Mouse (Mus musculus): ENCODE results near the gene Zfp879. TPM values are rescaled to one million over a fixed set of nuclear protein-coding genes. Genes with fewer than 3 reads are reported as not detected.

The Zfp879 gene
- polyA plus RNA-seq, 1 experiment from 2014 or later = 0.85 TPM

DNA sequence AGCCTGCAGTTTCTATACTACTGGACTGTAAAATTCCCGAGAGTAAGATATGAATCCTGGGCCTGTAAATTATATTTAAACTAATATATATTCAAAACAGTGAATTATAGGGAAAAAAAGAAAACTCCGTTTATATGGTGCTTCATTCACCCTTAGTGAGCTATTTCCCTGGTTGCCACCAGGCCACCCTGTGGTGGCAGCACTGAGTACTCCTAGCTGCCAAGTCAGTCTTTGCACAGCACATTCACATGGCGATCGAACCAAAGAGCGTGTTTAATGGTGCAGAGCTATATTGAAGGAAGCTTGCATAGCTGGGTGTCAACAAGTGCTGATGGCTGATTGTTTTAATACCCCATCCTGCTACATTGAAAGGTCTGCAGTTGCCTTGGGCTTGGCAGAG is 5.7 kb upstream of the Zfp879 start:
- Histone ChIP-seq H3K9me3 (no peaks in the 10 kb centered on the region), H3K4me1 (peaks cover 15% of the 10 kb centered on the region), H3K27ac (no peak overlapping the region), H3K36me3 (no peaks in the 10 kb centered on the region), H3K27me3 (peaks cover 49% of the 10 kb centered on the region), H3K9ac (no peak overlapping the region), H3K4me2 (no peak overlapping the region), H3K4me3 (no peak overlapping the region)
- WGBS = 69% methylated on average over 5 of the region's 5 CpGs
- ATAC-seq (ENCODE audit: borderline replicate concordance, extremely low read depth, low FRiP score, low TSS enrichment) = no peak

DNA sequence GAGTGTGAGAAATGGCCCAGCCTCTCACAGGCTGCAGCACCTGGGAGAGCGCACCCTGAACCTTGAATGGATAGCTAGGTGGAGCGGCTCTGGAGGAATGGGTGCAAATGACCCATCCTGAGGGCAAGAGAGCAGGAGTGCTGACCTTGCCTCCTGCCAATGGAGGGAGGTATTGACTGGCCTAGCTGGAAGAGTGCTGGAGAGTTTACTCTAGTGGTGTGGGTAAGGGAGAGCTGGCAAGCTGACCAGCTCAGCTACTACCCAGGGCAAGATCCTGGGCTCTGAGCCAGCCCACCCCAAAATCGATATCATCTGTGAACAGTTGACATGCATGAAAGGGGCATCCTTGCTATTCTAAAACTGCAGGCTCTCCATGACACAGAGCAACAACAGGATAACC is 4.6 kb upstream of the Zfp879 start:
- Histone ChIP-seq H3K4me1 (peaks cover 12% of the 10 kb centered on the region), H3K27ac (no peak overlapping the region), H3K4me2 (no peak overlapping the region), H3K27me3 (peaks cover 38% of the 10 kb centered on the region), H3K9me3 (no peaks in the 10 kb centered on the region), H3K9ac (no peak overlapping the region), H3K36me3 (no peaks in the 10 kb centered on the region), H3K4me3 (no peak overlapping the region)
- ATAC-seq (ENCODE audit: borderline replicate concordance, extremely low read depth, low FRiP score, low TSS enrichment) = no peak
- WGBS = 77% methylated on average over 3 of the region's 3 CpGs

DNA sequence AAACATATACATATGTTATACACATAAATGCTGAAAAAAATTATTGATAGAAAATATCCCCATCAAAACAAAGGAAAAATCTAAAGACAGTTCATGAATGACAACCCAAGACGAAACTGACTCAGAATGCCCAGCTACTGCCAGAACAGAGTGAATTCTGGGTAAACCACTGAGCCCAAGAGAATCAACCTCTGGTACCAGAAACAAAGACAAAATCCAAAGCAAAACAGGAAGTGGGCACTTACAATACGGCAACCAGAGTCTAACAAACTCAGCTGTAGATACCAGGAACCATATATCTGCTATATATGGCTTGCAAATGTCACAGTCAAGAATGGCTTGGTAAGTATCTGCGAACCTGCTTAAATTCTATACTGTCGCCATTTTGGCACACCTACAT is 5.6 kb downstream of the Zfp879 start:
- no peak for ATAC-seq (ENCODE audit: borderline replicate concordance, extremely low read depth, low FRiP score, low TSS enrichment)
- WGBS = 85% methylated on average over 4 of the region's 4 CpGs
- Histone ChIP-seq H3K36me3 (0 out of 2 replicates have a peak, but pooled peaks cover 3% of the 10 kb centered on the region), H3K9ac (no peak overlapping the region), H3K27ac (no peak overlapping the region), H3K4me1 (peaks cover 6% of the 10 kb centered on the region; the same call in 1 of the 2 replicates), H3K27me3 (no peaks in the 10 kb centered on the region), H3K4me2 (no peak overlapping the region), H3K4me3 (no peak overlapping the region), H3K9me3 (no peaks in the 10 kb centered on the region)

DNA sequence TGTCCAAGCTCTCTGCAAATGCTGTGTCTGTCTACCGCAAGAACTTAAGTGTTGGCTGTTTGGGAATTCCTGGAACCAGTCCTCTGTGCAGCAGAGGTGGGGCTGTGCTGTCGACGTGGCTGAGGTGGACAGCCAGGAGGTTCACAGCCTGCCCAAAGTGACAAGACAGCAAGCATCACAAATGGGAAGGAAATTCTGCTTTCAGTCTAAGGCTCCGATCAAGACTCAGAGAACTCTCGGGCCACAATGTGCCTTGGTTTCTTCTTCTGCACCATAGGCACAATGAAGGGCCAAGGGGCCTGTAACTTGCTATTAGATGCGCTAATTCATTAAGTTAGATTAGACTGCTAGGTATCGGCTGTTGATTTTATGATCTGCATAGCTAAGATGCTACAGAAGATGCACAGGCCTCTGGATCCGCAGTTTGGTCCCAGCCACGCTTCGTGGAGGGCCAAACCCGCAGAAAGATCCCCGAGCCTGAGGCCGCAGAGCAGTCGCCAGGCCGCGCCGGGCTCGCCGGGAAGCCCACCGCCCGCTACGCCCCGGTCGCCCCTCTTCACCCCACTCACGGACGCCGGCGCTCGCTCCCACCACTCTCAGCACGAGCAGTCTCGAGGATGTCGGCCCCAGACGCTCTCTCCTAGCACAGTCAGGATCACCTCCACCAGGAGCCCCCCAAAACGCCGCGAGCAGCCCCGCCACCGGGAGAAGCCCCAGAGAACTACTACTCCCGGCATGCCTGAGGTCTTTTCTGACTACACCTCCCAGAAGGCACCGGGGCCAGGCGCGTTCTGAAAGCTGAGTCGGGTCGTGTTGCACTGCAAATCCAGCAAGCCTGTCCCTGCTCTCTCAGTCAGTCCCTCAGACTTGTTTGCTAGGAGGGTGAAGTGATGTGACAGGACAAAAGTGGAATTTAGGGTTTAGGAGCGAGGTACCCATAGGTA is 14.1 kb downstream of the Zfp879 start, which contains the start of gene Zfp354c:
Zfp354c (minus strand) TSS at position 715 of the 944 bp plus-strand sequence.
- ATAC-seq (ENCODE audit: borderline replicate concordance, extremely low read depth, low FRiP score, low TSS enrichment) = peak; percentile 95; the same call in 1 of the 2 replicates
- H3K9ac ChIP-seq = peak within 1 kb of the TSS; percentile 89
- under 1% methylated on average over 45 of the region's 45 CpGs for WGBS
- peak within 1 kb of the TSS; percentile 53 for H3K27ac ChIP-seq
- peaks cover 32% of the 10 kb centered on the region for H3K36me3 ChIP-seq
- peaks cover 11% of the 10 kb centered on the region for H3K4me1 ChIP-seq
- H3K4me3 ChIP-seq = peak within 1 kb of the TSS; percentile 97
- H3K9me3 ChIP-seq = no peaks in the 10 kb centered on the region
- H3K27me3 ChIP-seq = no peaks in the 10 kb centered on the region
- peak within 1 kb of the TSS; percentile 74 for H3K4me2 ChIP-seq

DNA sequence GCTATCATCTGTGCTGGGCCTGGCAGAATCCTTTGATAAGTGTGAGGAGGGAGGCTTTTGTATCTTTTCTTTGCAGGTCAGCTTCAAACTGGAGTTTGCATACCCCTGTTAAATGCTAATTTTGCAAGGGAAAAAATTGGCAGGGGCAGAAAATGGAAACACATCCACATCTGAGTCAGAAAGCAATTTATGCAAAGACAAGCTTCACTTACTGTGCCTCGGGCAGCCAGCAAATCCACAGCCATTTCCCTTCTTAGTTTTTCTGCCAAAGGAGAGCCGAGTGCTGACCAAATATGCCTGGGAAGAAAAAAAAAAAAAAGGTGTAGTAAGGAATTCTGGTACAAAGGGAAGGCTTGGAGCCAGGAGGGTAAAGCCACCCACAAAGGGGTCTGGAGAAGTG is 15.1 kb downstream of the Zfp879 start:
- H3K4me1 ChIP-seq = peaks cover 11% of the 10 kb centered on the region
- 16% methylated on average over 2 of the region's 2 CpGs for WGBS
- ATAC-seq (ENCODE audit: borderline replicate concordance, extremely low read depth, low FRiP score, low TSS enrichment) = no peak
- peaks cover 36% of the 10 kb centered on the region for H3K36me3 ChIP-seq
- H3K9me3 ChIP-seq = no peaks in the 10 kb centered on the region
- no peaks in the 10 kb centered on the region for H3K27me3 ChIP-seq
- H3K4me3 ChIP-seq = peak overlapping the region; percentile 97
- H3K27ac ChIP-seq = no peak overlapping the region
- H3K4me2 ChIP-seq = peak overlapping the region; percentile 74
- H3K9ac ChIP-seq = peak overlapping the region; percentile 89

DNA sequence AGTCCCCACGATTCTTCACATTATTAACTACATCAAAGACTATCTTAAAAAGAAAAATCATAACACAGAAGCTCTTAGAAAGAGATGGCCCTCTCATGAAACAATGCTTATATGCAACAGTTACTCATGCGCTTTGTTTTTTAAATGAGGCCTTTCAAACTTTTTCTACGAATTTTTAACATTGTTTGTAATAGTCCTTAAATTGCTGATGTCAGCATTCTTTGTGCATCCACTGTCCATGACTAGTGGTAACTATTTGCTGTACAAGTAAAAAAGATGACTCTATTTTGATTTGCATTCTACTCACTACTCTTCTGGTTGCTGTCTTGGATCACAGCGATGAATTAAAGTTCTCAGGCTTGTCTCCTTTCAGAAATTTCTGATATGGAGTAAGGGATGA is 27.1 kb downstream of the Zfp879 start:
- H3K27ac ChIP-seq = no peak overlapping the region
- WGBS = 98% methylated on average over 4 of the region's 4 CpGs
- peaks cover 83% of the 10 kb centered on the region for H3K36me3 ChIP-seq
- no peaks in the 10 kb centered on the region for H3K4me1 ChIP-seq
- no peak overlapping the region for H3K4me3 ChIP-seq
- peaks cover 21% of the 10 kb centered on the region; the same call in 1 of the 2 replicates for H3K9me3 ChIP-seq
- H3K27me3 ChIP-seq = no peaks in the 10 kb centered on the region
- no peak overlapping the region for H3K9ac ChIP-seq
- no peak for ATAC-seq (ENCODE audit: borderline replicate concordance, extremely low read depth, low FRiP score, low TSS enrichment)
- H3K4me2 ChIP-seq = no peak overlapping the region

DNA sequence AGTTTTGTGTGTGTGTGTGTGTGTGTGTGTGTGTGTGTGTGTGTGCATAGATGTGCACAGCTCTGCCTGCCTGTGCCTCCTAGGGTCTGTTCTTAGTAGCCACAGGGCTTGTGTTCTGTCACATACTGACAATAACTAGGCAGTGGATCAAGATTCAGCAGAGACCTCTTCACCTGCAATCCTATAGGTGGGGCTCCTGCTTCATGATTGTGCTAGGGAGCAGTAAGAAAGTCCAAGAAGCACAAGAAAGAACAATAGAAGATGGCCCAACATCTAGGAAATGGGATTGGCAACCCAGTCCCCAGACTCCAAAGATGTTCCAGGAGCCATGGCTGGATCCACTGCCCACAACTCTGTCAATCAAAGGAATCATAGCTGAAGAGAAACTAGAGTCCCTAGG is 42.5 kb downstream of the Zfp879 start:
- Histone ChIP-seq H3K9ac (no peak overlapping the region), H3K36me3 (no peaks in the 10 kb centered on the region), H3K27ac (no peak overlapping the region), H3K27me3 (no peaks in the 10 kb centered on the region), H3K4me2 (no peak overlapping the region), H3K4me3 (no peak overlapping the region), H3K4me1 (no peaks in the 10 kb centered on the region), H3K9me3 (no peaks in the 10 kb centered on the region)
- ATAC-seq (ENCODE audit: borderline replicate concordance, extremely low read depth, low FRiP score, low TSS enrichment) = no peak

DNA sequence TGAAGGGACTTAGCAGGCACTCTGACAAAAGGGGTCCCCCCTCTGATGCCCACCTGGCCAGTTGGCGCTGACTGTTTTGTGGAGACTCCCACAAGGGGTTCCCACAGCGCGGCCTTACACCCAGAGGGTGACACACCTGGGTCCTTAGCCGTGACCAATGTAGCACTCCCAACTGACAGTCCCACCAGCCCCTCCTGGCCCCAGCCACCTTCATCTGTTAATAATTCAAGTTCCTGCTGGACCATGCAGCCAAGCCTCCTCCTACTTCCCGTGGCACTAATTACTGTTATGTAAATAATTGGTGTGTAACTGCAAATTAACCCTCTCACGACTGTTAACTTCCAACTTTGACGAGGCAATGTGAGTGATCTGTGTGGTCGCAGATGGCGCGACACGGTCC is 43.7 kb downstream of the Zfp879 start:
- no peaks in the 10 kb centered on the region for H3K36me3 ChIP-seq
- no peak overlapping the region for H3K4me3 ChIP-seq
- H3K9ac ChIP-seq = no peak overlapping the region
- H3K27me3 ChIP-seq = no peaks in the 10 kb centered on the region
- H3K4me1 ChIP-seq = no peaks in the 10 kb centered on the region
- H3K4me2 ChIP-seq = no peak overlapping the region
- 67% methylated on average over 11 of the region's 11 CpGs for WGBS
- H3K9me3 ChIP-seq = no peaks in the 10 kb centered on the region
- no peak for ATAC-seq (ENCODE audit: borderline replicate concordance, extremely low read depth, low FRiP score, low TSS enrichment)
- no peak overlapping the region for H3K27ac ChIP-seq

Other genes with a start within 250 kb of the Zfp879 start
- gene Adamts2, start 239.5 kb downstream of the Zfp879 start, polyA plus RNA-seq (2015; fragmentation: Nextera tagmentation; extraction: Ambion mirVana) = 12.5 and 13.5 TPM in 2 replicates
- 21.5 and 23.9 TPM in 2 replicates for gene Zfp354c, start 13.8 kb downstream of the Zfp879 start, polyA plus RNA-seq (2015; fragmentation: Nextera tagmentation; extraction: Ambion mirVana)
- 0.04 TPM in 1 of 2 replicates, not detected in the other for gene Grm6, start 9.1 kb upstream of the Zfp879 start, polyA plus RNA-seq (2015; fragmentation: Nextera tagmentation; extraction: Ambion mirVana)
- gene Zfp454, start 46.1 kb upstream of the Zfp879 start, polyA plus RNA-seq (2015; fragmentation: Nextera tagmentation; extraction: Ambion mirVana) = 8.1 and 9.2 TPM in 2 replicates
- 13.0 and 13.3 TPM in 2 replicates for gene Zfp2, start 74.6 kb upstream of the Zfp879 start, polyA plus RNA-seq (2015; fragmentation: Nextera tagmentation; extraction: Ambion mirVana)
- gene Zfp354b, start 90.1 kb upstream of the Zfp879 start, polyA plus RNA-seq (2015; fragmentation: Nextera tagmentation; extraction: Ambion mirVana) = 1.3 and 1.4 TPM in 2 replicates
- gene 4933414I15Rik, start 102.2 kb upstream of the Zfp879 start, polyA plus RNA-seq (2015; fragmentation: Nextera tagmentation; extraction: Ambion mirVana) = not detected in 2 replicates
- gene Prop1, start 112.2 kb upstream of the Zfp879 start, polyA plus RNA-seq (2015; fragmentation: Nextera tagmentation; extraction: Ambion mirVana) = not detected in 2 replicates
- not detected in 2 replicates for gene Olfr1378, start 125.0 kb upstream of the Zfp879 start, polyA plus RNA-seq (2015; fragmentation: Nextera tagmentation; extraction: Ambion mirVana)
- gene Olfr1377, start 140.4 kb upstream of the Zfp879 start, polyA plus RNA-seq (2015; fragmentation: Nextera tagmentation; extraction: Ambion mirVana) = not detected in 2 replicates
- not detected in 2 replicates for gene Olfr51, start 162.0 kb upstream of the Zfp879 start, polyA plus RNA-seq (2015; fragmentation: Nextera tagmentation; extraction: Ambion mirVana)
- not detected in 2 replicates for gene Olfr54, start 172.7 kb upstream of the Zfp879 start, polyA plus RNA-seq (2015; fragmentation: Nextera tagmentation; extraction: Ambion mirVana)
- not detected in 2 replicates for gene Olfr1375, start 206.6 kb upstream of the Zfp879 start, polyA plus RNA-seq (2015; fragmentation: Nextera tagmentation; extraction: Ambion mirVana)
- 7.8 and 10.2 TPM in 2 replicates for gene Zfp354a, start 217.7 kb upstream of the Zfp879 start, polyA plus RNA-seq (2015; fragmentation: Nextera tagmentation; extraction: Ambion mirVana)